Mouse (Mus musculus) ES-E14 (cell line): Measurements from ENCODE around the gene Zc3h15.

ENCODE experiments used
- HCFC1 ChIP-seq: IDR thresholded peaks from 2 replicates; pipeline ENCODE4 v1.6.1; 2012; ENCODE audit warnings: low read length, inconsistent platforms, borderline replicate concordance; ENCODE audit not compliant: insufficient read depth
- MAFK ChIP-seq: IDR thresholded peaks from 2 replicates; pipeline ENCODE4 v1.6.1; 2014; ENCODE audit warnings: mild to moderate bottlenecking, low read depth, low read length, inconsistent platforms; ENCODE audit not compliant: insufficient read depth

DNA sequence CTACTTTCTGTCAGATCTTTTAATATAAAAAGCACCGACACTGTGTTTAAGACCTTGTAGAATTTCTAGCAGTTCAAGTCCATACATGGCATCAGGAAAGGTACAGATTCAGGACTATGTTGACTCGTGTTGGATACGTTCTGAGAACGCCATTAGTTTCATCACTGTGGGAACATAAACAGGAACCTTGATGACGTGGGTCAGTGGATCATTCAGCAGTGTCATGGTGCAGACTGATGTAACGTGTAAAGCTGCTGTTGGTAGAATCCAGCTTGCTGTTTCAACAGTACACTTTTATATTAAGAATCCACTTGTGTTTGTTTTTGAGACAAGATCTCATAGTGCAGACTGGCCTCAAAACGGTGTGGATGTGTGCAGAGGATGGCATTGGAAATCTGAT, 28.8 kb downstream of the Zc3h15 start:
- TF ChIP-seq MAFK (no peak), HCFC1 (no peak)
